Mouse (Mus musculus) lung, postnatal 0 days (tissue): ENCODE results near the gene Psmd9.

Source experiments
- CTCF ChIP-seq: IDR thresholded peaks from 2 replicates; pipeline ENCODE4 v1.5.1; 2016; ENCODE audit warnings: antibody characterized with exemption, mild to moderate bottlenecking
- EP300 ChIP-seq: IDR thresholded peaks from 2 replicates; pipeline ENCODE4 v1.6.1; 2016; ENCODE audit warnings: antibody characterized with exemption, mild to moderate bottlenecking, control low read depth

DNA sequence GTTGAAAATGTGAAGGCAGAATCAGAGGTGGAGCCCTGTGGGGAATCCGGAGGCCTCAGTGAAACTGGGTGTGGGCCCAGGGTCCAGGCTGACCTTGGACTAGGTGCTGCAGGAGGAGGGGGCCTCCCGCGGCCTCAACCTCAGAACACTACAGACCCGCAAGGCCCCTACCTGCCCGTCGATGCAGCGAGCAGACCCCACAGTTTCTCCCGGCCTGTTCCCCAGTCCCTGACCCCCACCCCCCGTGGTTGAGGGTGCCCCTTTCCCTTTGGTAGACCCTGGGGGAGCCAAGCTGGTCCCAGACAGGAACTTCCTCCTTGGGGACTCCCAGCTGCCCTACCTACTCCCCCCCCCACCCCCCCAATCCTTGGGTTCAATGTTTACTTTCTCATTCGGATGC is 2.8 kb upstream of the Psmd9 start:
- TF ChIP-seq CTCF: no peak
- no peak for TF ChIP-seq EP300
